Mouse (Mus musculus) cerebellum, adult 2 months (tissue): ENCODE data around the gene Anapc11.

Experiments
- CTCF ChIP-seq: fragments of 200-500 bp; IDR thresholded peaks from 2 replicates; pipeline ENCODE4 v1.5.1; 2011; ENCODE audit warnings: low read depth, mild to moderate bottlenecking, control low read depth, low read length, moderate library complexity, borderline replicate concordance; ENCODE audit not compliant: insufficient read depth
- POLR2A ChIP-seq: fragments of 200-500 bp; IDR thresholded peaks from 2 replicates; pipeline ENCODE4 v1.6.1; 2011; ENCODE audit warnings: low read length, control low read depth, borderline replicate concordance; ENCODE audit not compliant: insufficient read depth

- TF ChIP-seq POLR2A (no peak), CTCF (no peak)
These were observed 31.7 kb downstream of the Anapc11 start for GRCm38 (mm10) chr11:120629911-120630310.
